Mouse (Mus musculus): ENCODE measurements around the gene Siah3. TPM values are rescaled to one million over a fixed set of nuclear protein-coding genes. Genes with fewer than 3 reads are reported as not detected.

Gene Siah3
- total RNA-seq, 1 experiment: not detected

GRCm38 (mm10) chr14:75483176-75483546 is 27.4 kb downstream of the Siah3 start:
- in situ Hi-C loops (cut with MboI; ENCODE audit: low sequenced_read_pairs in 2 of 2, unreplicated experiment in 2 of 2): no loop called here
- Histone ChIP-seq H3K9ac (ENCODE audit: insufficient read depth, low read depth, low read length, poor library complexity, severe bottlenecking) (no peak overlapping the region), H3K36me3 (ENCODE audit: control insufficient read depth, insufficient read depth, low read length, poor library complexity, severe bottlenecking) (no peaks in the 10 kb centered on the region), H3K4me1 (ENCODE audit: control insufficient read depth in 2 of 2, insufficient read depth in 2 of 2, low read length in 2 of 2, poor library complexity in 1 of 2) (no peaks in the 10 kb centered on the region), H3K9me3 (ENCODE audit: control insufficient read depth, insufficient read depth, low read depth, low read length) (no peaks in the 10 kb centered on the region), H3K27ac (ENCODE audit: insufficient read depth, low read depth, low read length, poor library complexity, severe bottlenecking) (no peak overlapping the region), H3K4me3 (ENCODE audit: insufficient read depth in 1 of 2, low read depth in 1 of 2, low read length in 2 of 2, poor library complexity in 1 of 2, severe bottlenecking in 1 of 2) (no peak overlapping the region)
- DNase-seq (ENCODE audit: low read depth, low spot score): no peak
- TF ChIP-seq CHD2 (IDR thresholded peaks at IDR 0.05; ENCODE audit: low read depth, low read length) (no peak), MAFK (IDR thresholded peaks at IDR 0.05; ENCODE audit: insufficient read depth, low read depth, low read length) (no peak), ZC3H11A (IDR thresholded peaks at IDR 0.05; ENCODE audit: borderline replicate concordance, low read depth, low read length) (no peak), HCFC1 (IDR thresholded peaks at IDR 0.05; ENCODE audit: borderline replicate concordance, insufficient read depth, low read length) (no peak), ZNF384 (IDR thresholded peaks at IDR 0.05; ENCODE audit: low read depth, low read length) (no peak)

GRCm38 (mm10) chr14:75487932-75488331 is 32.1 kb downstream of the Siah3 start:
- DNase-seq (ENCODE audit: low read depth, low spot score): no peak
- Histone ChIP-seq H3K4me1 (ENCODE audit: control insufficient read depth in 2 of 2, insufficient read depth in 2 of 2, low read length in 2 of 2, poor library complexity in 1 of 2) (no peaks in the 10 kb centered on the region), H3K4me3 (ENCODE audit: insufficient read depth in 1 of 2, low read depth in 1 of 2, low read length in 2 of 2, poor library complexity in 1 of 2, severe bottlenecking in 1 of 2) (no peak overlapping the region), H3K27ac (ENCODE audit: insufficient read depth, low read depth, low read length, poor library complexity, severe bottlenecking) (no peak overlapping the region), H3K36me3 (ENCODE audit: control insufficient read depth, insufficient read depth, low read length, poor library complexity, severe bottlenecking) (no peaks in the 10 kb centered on the region), H3K9ac (ENCODE audit: insufficient read depth, low read depth, low read length, poor library complexity, severe bottlenecking) (no peak overlapping the region), H3K9me3 (ENCODE audit: control insufficient read depth, insufficient read depth, low read depth, low read length) (no peaks in the 10 kb centered on the region)
- in situ Hi-C loops (cut with MboI; ENCODE audit: low sequenced_read_pairs in 2 of 2, unreplicated experiment in 2 of 2): no loop called here
- TF ChIP-seq MAFK (IDR thresholded peaks at IDR 0.05; ENCODE audit: insufficient read depth, low read depth, low read length): no peak

- Histone ChIP-seq H3K27ac (ENCODE audit: insufficient read depth, low read depth, low read length, poor library complexity, severe bottlenecking) (no peak overlapping the region), H3K4me3 (ENCODE audit: insufficient read depth in 1 of 2, low read depth in 1 of 2, low read length in 2 of 2, poor library complexity in 1 of 2, severe bottlenecking in 1 of 2) (no peak overlapping the region), H3K4me1 (ENCODE audit: control insufficient read depth in 2 of 2, insufficient read depth in 2 of 2, low read length in 2 of 2, poor library complexity in 1 of 2) (no peaks in the 10 kb centered on the region), H3K9me3 (ENCODE audit: control insufficient read depth, insufficient read depth, low read depth, low read length) (no peaks in the 10 kb centered on the region), H3K9ac (ENCODE audit: insufficient read depth, low read depth, low read length, poor library complexity, severe bottlenecking) (no peak overlapping the region), H3K36me3 (ENCODE audit: control insufficient read depth, insufficient read depth, low read length, poor library complexity, severe bottlenecking) (no peaks in the 10 kb centered on the region)
- TF ChIP-seq CHD2 (IDR thresholded peaks at IDR 0.05; ENCODE audit: low read depth, low read length) (no peak), ZNF384 (IDR thresholded peaks at IDR 0.05; ENCODE audit: low read depth, low read length) (no peak), HCFC1 (IDR thresholded peaks at IDR 0.05; ENCODE audit: borderline replicate concordance, insufficient read depth, low read length) (no peak), MAFK (IDR thresholded peaks at IDR 0.05; ENCODE audit: insufficient read depth, low read depth, low read length) (no peak), ZC3H11A (IDR thresholded peaks at IDR 0.05; ENCODE audit: borderline replicate concordance, low read depth, low read length) (no peak)
- no peak for DNase-seq (ENCODE audit: low read depth, low spot score)
- in situ Hi-C loops (cut with MboI; ENCODE audit: low sequenced_read_pairs in 2 of 2, unreplicated experiment in 2 of 2): no loop called here
These were observed 37.9 kb downstream of the Siah3 start for GRCm38 (mm10) chr14:75493555-75494194.

GRCm38 (mm10) chr14:75494926-75495325 is 39.1 kb downstream of the Siah3 start:
- DNase-seq (ENCODE audit: low read depth, low spot score): no peak
- no peak overlapping the region for H3K27ac ChIP-seq (ENCODE audit: insufficient read depth, low read depth, low read length, poor library complexity, severe bottlenecking)

GRCm38 (mm10) chr14:75501501-75501990 is 45.8 kb downstream of the Siah3 start:
- DNase-seq (ENCODE audit: low read depth, low spot score): no peak
- H3K4me1 ChIP-seq (ENCODE audit: control insufficient read depth in 2 of 2, insufficient read depth in 2 of 2, low read length in 2 of 2, poor library complexity in 1 of 2): peaks cover 0 to 6% of the 10 kb centered on the region in 2 experiments; a peak in 1 of 4 replicates

More at GRCm38 (mm10) chr14:75494926-75495325, 39.1 kb downstream of the Siah3 start:
- Histone ChIP-seq H3K4me3 (ENCODE audit: insufficient read depth in 1 of 2, low read depth in 1 of 2, low read length in 2 of 2, poor library complexity in 1 of 2, severe bottlenecking in 1 of 2) (no peak overlapping the region), H3K9ac (ENCODE audit: insufficient read depth, low read depth, low read length, poor library complexity, severe bottlenecking) (no peak overlapping the region), H3K36me3 (ENCODE audit: control insufficient read depth, insufficient read depth, low read length, poor library complexity, severe bottlenecking) (no peaks in the 10 kb centered on the region), H3K4me1 (ENCODE audit: control insufficient read depth in 2 of 2, insufficient read depth in 2 of 2, low read length in 2 of 2, poor library complexity in 1 of 2) (no peaks in the 10 kb centered on the region), H3K9me3 (ENCODE audit: control insufficient read depth, insufficient read depth, low read depth, low read length) (no peaks in the 10 kb centered on the region)
- TF ChIP-seq ZNF384 (IDR thresholded peaks at IDR 0.05; ENCODE audit: low read depth, low read length) (no peak), HCFC1 (IDR thresholded peaks at IDR 0.05; ENCODE audit: borderline replicate concordance, insufficient read depth, low read length) (no peak), MAFK (IDR thresholded peaks at IDR 0.05; ENCODE audit: insufficient read depth, low read depth, low read length) (no peak), ZC3H11A (IDR thresholded peaks at IDR 0.05; ENCODE audit: borderline replicate concordance, low read depth, low read length) (no peak), CHD2 (IDR thresholded peaks at IDR 0.05; ENCODE audit: low read depth, low read length) (no peak)
- in situ Hi-C loops (cut with MboI; ENCODE audit: low sequenced_read_pairs in 2 of 2, unreplicated experiment in 2 of 2): no loop called here

More at GRCm38 (mm10) chr14:75501501-75501990, 45.8 kb downstream of the Siah3 start:
- in situ Hi-C loops (cut with MboI; ENCODE audit: low sequenced_read_pairs in 2 of 2, unreplicated experiment in 2 of 2): no loop called here
- TF ChIP-seq ZC3H11A (IDR thresholded peaks at IDR 0.05; ENCODE audit: borderline replicate concordance, low read depth, low read length): no peak
- no peak for TF ChIP-seq HCFC1 (IDR thresholded peaks at IDR 0.05; ENCODE audit: borderline replicate concordance, insufficient read depth, low read length)
- no peak for TF ChIP-seq ZNF384 (IDR thresholded peaks at IDR 0.05; ENCODE audit: low read depth, low read length)
- TF ChIP-seq MAFK (IDR thresholded peaks at IDR 0.05; ENCODE audit: insufficient read depth, low read depth, low read length): no peak
- no peak for TF ChIP-seq CHD2 (IDR thresholded peaks at IDR 0.05; ENCODE audit: low read depth, low read length)
- Histone ChIP-seq H3K9me3 (ENCODE audit: control insufficient read depth, insufficient read depth, low read depth, low read length) (no peaks in the 10 kb centered on the region), H3K9ac (ENCODE audit: insufficient read depth, low read depth, low read length, poor library complexity, severe bottlenecking) (no peak overlapping the region), H3K27ac (ENCODE audit: insufficient read depth, low read depth, low read length, poor library complexity, severe bottlenecking) (no peak overlapping the region), H3K36me3 (ENCODE audit: control insufficient read depth, insufficient read depth, low read length, poor library complexity, severe bottlenecking) (no peaks in the 10 kb centered on the region), H3K4me3 (ENCODE audit: insufficient read depth in 1 of 2, low read depth in 1 of 2, low read length in 2 of 2, poor library complexity in 1 of 2, severe bottlenecking in 1 of 2) (no peak overlapping the region)

All from ES-E14 (cell line).